Mouse (Mus musculus) brain, embryonic 14.5 days (tissue): ENCODE measurements around the gene Nmral1. TPM values are rescaled to one million over a fixed set of nuclear protein-coding genes. Genes with fewer than 3 reads are reported as not detected.

Experiments
- DNase-seq: peaks from one replicate; pipeline ENCODE4 v3.0.0-alpha.2; 2011; ENCODE audit warnings: low read depth
- CTCF ChIP-seq: fragments of 200-500 bp; IDR thresholded peaks from 2 replicates; pipeline ENCODE4 v1.5.1; 2012; ENCODE audit warnings: inconsistent platforms, mild to moderate bottlenecking, moderate library complexity, borderline replicate concordance; ENCODE audit not compliant: insufficient read depth, insufficient read length; ENCODE audit errors: extremely low read depth
- POLR2A ChIP-seq: fragments of 200-500 bp; IDR thresholded peaks from 2 replicates; pipeline ENCODE4 v1.6.1; 2012; ENCODE audit warnings: mild to moderate bottlenecking, inconsistent platforms, borderline replicate concordance; ENCODE audit not compliant: poor library complexity, insufficient read depth, insufficient read length, severe bottlenecking; ENCODE audit errors: extremely low read depth
- polyA plus RNA-seq: library from polyadenylated mRNA; depleted of rRNA; stranded (reverse); fragments of >200 nt; gene quantifications from 2 replicates; pipeline ENCODE4 v1.2.3, GENCODE M21; 2012; rRNA removed

The Nmral1 gene
- polyA plus RNA-seq, 1 experiment = 70.6 TPM

DNA sequence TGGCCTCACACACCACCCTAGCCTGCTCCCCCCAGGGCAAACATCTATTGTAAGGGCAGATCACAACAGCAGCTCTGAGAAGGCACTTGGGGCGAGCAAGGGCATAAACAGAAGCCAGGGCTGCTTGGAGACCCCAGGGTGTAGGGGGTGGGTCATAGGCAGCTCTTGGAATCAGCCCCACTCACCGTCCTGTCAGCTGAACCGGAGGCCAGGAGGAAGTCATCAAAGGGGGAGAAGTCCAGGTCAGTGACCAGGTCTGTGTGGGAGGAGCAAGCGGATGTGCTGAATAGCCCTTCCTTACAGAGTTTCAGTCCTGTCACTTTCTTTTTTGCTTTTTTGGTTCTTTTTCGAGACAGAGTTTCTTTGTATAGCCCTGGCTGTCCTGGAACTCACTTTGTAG, 48.8 kb downstream of the Nmral1 start:
- TF ChIP-seq CTCF (no peak), POLR2A (no peak)
- no peak for DNase-seq

DNA sequence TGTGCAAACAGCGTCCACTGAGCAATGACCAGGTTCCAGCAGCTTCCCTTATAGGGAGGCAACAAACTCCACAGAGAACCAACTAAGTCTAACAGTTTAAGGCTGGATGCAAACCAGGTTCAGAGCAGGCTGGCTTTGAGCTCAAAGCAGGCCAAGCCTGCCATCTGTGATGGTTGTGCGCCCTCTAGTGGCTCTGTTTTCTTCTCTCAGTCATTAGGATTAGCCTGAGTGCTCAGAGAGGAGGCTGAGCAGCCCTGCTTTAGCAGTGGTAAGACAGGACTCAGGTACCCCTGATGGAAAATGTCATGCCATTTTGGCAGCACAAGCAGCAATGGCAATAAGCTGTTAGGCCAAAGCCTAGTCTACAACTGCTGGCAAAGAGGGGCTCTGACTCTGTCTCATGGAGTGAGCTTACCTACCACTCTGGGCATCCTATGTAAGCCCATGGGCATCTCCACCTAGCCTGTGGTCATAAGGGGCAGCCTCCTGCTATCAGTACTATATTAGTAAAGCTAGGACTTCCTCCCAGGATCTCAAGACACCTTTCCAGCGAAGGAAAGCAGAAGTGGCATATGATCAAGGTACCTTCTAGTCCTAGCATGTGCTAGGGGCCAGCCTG, 51.9 kb downstream of the Nmral1 start:
- TF ChIP-seq POLR2A (no peak), CTCF (peak; percentile 99)
- peak; percentile 92 for DNase-seq

DNA sequence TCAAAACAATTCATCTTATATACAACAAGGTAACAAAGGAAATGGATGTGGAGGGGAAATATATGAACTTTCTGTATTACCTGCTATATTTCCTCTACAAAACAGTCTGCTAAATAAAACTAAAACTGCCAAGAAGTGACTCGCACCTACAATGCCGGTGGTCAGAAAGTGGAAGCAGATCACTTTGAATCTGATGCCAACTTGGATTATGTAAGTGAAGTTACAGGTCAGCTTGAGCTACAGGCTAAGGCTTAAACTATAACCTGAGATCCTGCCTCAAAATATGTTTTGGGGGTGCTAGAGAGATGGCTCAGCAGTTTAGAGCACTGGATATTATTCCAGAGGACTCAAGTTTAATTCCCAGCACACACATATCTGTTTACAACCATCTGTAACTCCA, 53.4 kb downstream of the Nmral1 start:
- DNase-seq = no peak

DNA sequence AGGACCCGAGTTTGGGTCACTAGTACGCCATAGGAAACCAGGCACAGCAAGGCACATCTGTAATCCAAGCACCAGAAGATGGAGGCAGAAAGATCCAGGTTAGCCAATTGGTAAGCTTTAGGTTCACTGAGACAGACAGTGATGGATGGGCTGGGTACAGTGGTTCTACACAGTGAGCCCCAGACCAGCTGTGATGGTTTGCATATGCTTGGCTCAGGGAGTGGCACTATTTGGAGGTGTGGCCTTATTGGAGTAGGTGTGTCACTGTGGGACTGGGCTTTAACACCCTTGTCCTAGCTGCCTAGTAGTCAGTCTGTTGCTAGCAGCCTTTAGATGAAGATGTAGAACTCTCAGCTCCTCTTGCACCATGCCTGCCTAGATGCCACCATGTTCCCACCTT, 55.4 kb downstream of the Nmral1 start:
- no peak for DNase-seq

More for the DNA sequence above, 53.4 kb downstream of the Nmral1 start:
- TF ChIP-seq CTCF = no peak
- no peak for TF ChIP-seq POLR2A

DNA sequence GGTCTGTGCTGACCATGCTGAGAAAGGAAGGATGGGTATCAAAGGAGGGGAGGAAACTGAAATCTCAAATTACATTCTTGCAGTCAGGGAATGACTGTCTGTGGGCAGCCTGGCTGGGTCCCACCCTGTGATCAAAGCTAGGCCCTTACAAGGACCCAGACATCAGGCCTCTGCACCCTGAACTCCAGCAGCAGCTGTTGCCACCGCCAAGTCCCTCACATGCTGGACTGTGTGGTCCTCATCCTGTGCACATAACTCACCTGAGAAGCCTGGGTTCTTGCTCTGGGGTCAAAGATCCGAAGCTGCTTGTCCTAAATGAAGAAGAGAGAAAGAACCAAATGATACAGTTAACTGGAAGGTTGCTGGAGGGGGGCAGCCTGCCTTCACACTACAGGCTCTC, 57.6 kb downstream of the Nmral1 start:
- TF ChIP-seq POLR2A (no peak), CTCF (no peak)
- no peak for DNase-seq

More for the DNA sequence above, 55.4 kb downstream of the Nmral1 start:
- TF ChIP-seq POLR2A (no peak), CTCF (no peak)

Other genes starting within 250 kb of the Nmral1 start
- gene Srl, start 177.5 kb downstream of the Nmral1 start, polyA plus RNA-seq = 25.0 and 26.2 TPM in 2 replicates
- 13.6 and 16.6 TPM in 2 replicates for gene Tfap4, start 159.5 kb downstream of the Nmral1 start, polyA plus RNA-seq
- 41.8 and 45.4 TPM in 2 replicates for gene Glis2, start 124.6 kb downstream of the Nmral1 start, polyA plus RNA-seq
- gene Pam16, start 94.4 kb downstream of the Nmral1 start, polyA plus RNA-seq = 121 and 169 TPM in 2 replicates
- gene Vasn, start 79.4 kb downstream of the Nmral1 start, polyA plus RNA-seq = 6.9 and 9.9 TPM in 2 replicates
- gene Dnaja3, start 79.4 kb downstream of the Nmral1 start, polyA plus RNA-seq = 23.5 and 28.7 TPM in 2 replicates
- gene Coro7, start 39.6 kb downstream of the Nmral1 start, polyA plus RNA-seq = 64.0 and 68.8 TPM in 2 replicates
- 52.2 and 59.0 TPM in 2 replicates for gene Hmox2, start 7.0 kb upstream of the Nmral1 start, polyA plus RNA-seq
- 91.1 and 116 TPM in 2 replicates for gene Cdip1, start 70.9 kb upstream of the Nmral1 start, polyA plus RNA-seq
- not detected in 2 replicates for gene 4930562C15Rik, start 116.1 kb upstream of the Nmral1 start, polyA plus RNA-seq
- gene Ubald1, start 161.0 kb upstream of the Nmral1 start, polyA plus RNA-seq = 25.7 and 46.5 TPM in 2 replicates
- gene Mgrn1, start 166.9 kb upstream of the Nmral1 start, polyA plus RNA-seq = 152 and 169 TPM in 2 replicates
- gene Nudt16l1, start 219.4 kb upstream of the Nmral1 start, polyA plus RNA-seq = 102 and 141 TPM in 2 replicates
- gene Anks3, start 244.8 kb upstream of the Nmral1 start, polyA plus RNA-seq = 99.8 and 131 TPM in 2 replicates